Mouse (Mus musculus) heart, embryonic 16.5 days (tissue): ENCODE measurements around the gene Rab15. TPM values are rescaled to one million over a fixed set of nuclear protein-coding genes. Genes with fewer than 3 reads are reported as not detected.
A peak's percentile ranks its signal among the peaks of the same experiment; 100 is the strongest.

Experiments used
- ATAC-seq: fragments of 200-750 bp; cut with Nextera tagmentation; replicated peaks from 2 replicates; pipeline ENCODE4 v1.8.0; 2017; ENCODE audit warnings: moderate number of reproducible peaks; ENCODE audit not compliant: insufficient read depth, low FRiP score; ENCODE audit errors: extremely low read depth
- H3K27ac ChIP-seq: fragments of 300-500 bp; sonication (generic); 2 replicates; pipeline ENCODE4 v1.5.1; 2014; ENCODE audit warnings: mild to moderate bottlenecking, low read length, control low read depth, moderate library complexity
- H3K27me3 ChIP-seq: fragments of 300-500 bp; sonication (generic); 2 replicates; pipeline ENCODE4 v1.6.1; 2014; ENCODE audit warnings: low read length, mixed read lengths; ENCODE audit not compliant: control insufficient read depth, insufficient read depth
- H3K36me3 ChIP-seq: fragments of 300-500 bp; sonication (generic); 2 replicates; pipeline ENCODE4 v1.6.1; 2014; ENCODE audit not compliant: control insufficient read depth, insufficient read depth
- H3K4me1 ChIP-seq: fragments of 300-500 bp; sonication (generic); 2 replicates; pipeline ENCODE4 v1.6.1; 2014; ENCODE audit warnings: low read length, mixed read lengths; ENCODE audit not compliant: control insufficient read depth, insufficient read depth
- H3K4me2 ChIP-seq: fragments of 300-500 bp; sonication (generic); 2 replicates; pipeline ENCODE4 v1.6.1; 2014; ENCODE audit warnings: low read depth, mild to moderate bottlenecking, control low read depth, low read length
- H3K4me3 ChIP-seq: fragments of 300-500 bp; sonication (generic); 2 replicates; pipeline ENCODE4 v1.5.1; 2014; ENCODE audit warnings: mild to moderate bottlenecking, control low read depth, low read length
- H3K9ac ChIP-seq: fragments of 300-500 bp; sonication (generic); 2 replicates; pipeline ENCODE4 v1.6.1; 2014; ENCODE audit warnings: low read length, control low read depth
- H3K9me3 ChIP-seq: fragments of 300-500 bp; sonication (generic); replicated peaks from 2 replicates; pipeline ENCODE4 v1.6.1; 2016; ENCODE audit warnings: low read length; ENCODE audit not compliant: control insufficient read depth
- WGBS: fragments of 180-500 bp; shearing (Covaris S2); extraction: QIAGEN DNeasy Blood & Tissue Kit; methylation state at CpG from one replicate; pipeline ENCODE4 v1.1.7; 2014; 5-methylcytosine and 5-hydroxymethylcytosine counted together
- polyA plus RNA-seq: library from polyadenylated mRNA; unstranded; fragments of >200 nt; fragmentation: Nextera tagmentation; extraction: Ambion mirVana; gene quantifications from 2 replicates; pipeline ENCODE4 v1.2.1, GENCODE M21; 2015

Rab15 gene
- polyA plus RNA-seq, 1 experiment from 2014 or later, result 8.8 TPM

- no peak overlapping the region for H3K4me3 ChIP-seq
- H3K9ac ChIP-seq, result no peak overlapping the region
- peaks cover 9% of the 10 kb centered on the region for H3K36me3 ChIP-seq
- H3K9me3 ChIP-seq, result 0 out of 2 replicates have a peak, but pooled peaks cover 3% of the 10 kb centered on the region
- H3K27ac ChIP-seq, result no peak overlapping the region
- H3K4me2 ChIP-seq, result no peak overlapping the region
- no peaks in the 10 kb centered on the region for H3K27me3 ChIP-seq
- no peak for ATAC-seq
- H3K4me1 ChIP-seq, result peaks cover 7% of the 10 kb centered on the region; the same call in 1 of the 2 replicates
Observed at GRCm38 (mm10) chr12:76777845-76778244, 44.9 kb downstream of the Rab15 start.

DNA sequence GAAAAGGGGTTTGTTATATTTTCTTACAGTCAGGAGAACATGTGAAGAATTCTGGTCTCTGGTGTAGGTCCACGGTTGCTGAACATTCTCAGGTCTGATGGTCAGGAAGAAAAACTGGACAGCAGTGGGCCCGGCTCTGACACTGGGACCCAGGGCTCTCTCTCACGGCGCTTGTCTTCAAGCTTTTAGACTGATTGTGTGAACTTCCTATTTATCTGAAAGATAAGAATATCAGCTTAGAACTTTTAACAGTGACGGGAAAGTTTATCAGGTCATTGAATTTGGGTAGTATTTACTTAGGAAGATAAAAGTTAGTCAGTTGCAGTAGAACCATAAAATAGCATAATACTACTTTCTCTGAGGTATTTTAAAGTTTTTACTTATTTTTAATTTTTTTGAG is 45.8 kb downstream of the Rab15 start:
- ATAC-seq, result no peak
- no peak overlapping the region for H3K4me3 ChIP-seq
- no peak overlapping the region for H3K27ac ChIP-seq
- H3K9me3 ChIP-seq, result 0 out of 2 replicates have a peak, but pooled peaks cover 3% of the 10 kb centered on the region
- no peak overlapping the region for H3K4me2 ChIP-seq
- no peaks in the 10 kb centered on the region for H3K27me3 ChIP-seq
- peaks cover 4% of the 10 kb centered on the region; the same call in 1 of the 2 replicates for H3K4me1 ChIP-seq
- H3K9ac ChIP-seq, result no peak overlapping the region
- peaks cover 9% of the 10 kb centered on the region for H3K36me3 ChIP-seq
- whole genome bisulfite sequencing, result 52% methylated on average over 5 of the region's 5 CpGs

GRCm38 (mm10) chr12:76775132-76775531 is 47.6 kb downstream of the Rab15 start:
- Histone ChIP-seq H3K4me2 (no peak overlapping the region), H3K4me1 (peaks cover 4% of the 10 kb centered on the region; the same call in 1 of the 2 replicates), H3K9ac (no peak overlapping the region), H3K9me3 (0 out of 2 replicates have a peak, but pooled peaks cover 3% of the 10 kb centered on the region), H3K4me3 (no peak overlapping the region), H3K27ac (0 out of 2 replicates have a peak overlapping the region, but pooled peaks have one; percentile 32), H3K27me3 (no peaks in the 10 kb centered on the region), H3K36me3 (peaks cover 9% of the 10 kb centered on the region)
- no peak for ATAC-seq
- 48% methylated on average over 4 of the region's 4 CpGs for WGBS

DNA sequence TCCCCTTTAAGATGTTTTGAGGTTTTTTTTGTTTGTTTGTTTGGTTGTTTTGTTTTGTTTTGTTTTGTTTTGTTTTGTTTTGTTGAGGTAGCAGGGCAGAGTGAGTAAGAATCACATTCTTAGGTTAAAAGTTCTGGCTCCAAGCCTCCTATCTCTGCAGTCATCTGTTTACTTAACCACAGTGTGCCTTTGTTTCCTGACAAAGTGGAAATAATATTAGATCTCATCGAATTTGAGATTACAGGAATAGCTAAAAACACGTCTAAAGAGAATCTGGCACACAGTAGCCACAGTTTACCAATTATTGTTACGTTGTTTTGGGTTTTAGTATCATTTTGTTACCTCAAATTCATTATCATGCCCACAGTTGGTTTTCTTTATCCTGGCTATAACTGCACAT is 48.1 kb downstream of the Rab15 start:
- Histone ChIP-seq H3K9me3 (0 out of 2 replicates have a peak, but pooled peaks cover 3% of the 10 kb centered on the region), H3K27me3 (no peaks in the 10 kb centered on the region), H3K36me3 (peaks cover 9% of the 10 kb centered on the region), H3K4me2 (no peak overlapping the region), H3K4me1 (peaks cover 4% of the 10 kb centered on the region; the same call in 1 of the 2 replicates), H3K9ac (no peak overlapping the region), H3K27ac (0 out of 2 replicates have a peak overlapping the region, but pooled peaks have one; percentile 32), H3K4me3 (no peak overlapping the region)
- no peak for ATAC-seq
- WGBS, result 62% methylated on average over 3 of the region's 3 CpGs

DNA sequence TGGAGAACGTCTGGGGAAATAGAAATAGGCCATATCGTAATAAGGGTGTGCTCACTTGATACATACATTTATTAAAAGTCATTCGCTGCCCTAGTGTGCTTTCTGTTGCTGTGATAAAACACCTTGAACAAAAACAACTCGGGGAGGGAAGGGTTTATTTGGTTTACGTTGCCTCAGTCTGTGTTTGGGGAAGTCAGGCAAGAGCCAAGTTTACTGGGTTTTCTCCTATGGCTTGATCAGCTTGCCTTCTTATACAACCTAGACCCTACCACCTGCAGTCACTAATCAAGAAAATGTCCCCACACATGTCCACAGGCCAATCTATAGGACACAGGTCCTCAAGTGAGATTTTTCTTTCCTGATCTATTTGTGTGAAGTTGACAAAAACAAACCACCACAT is 51.2 kb downstream of the Rab15 start:
- WGBS, result 92% methylated on average over 5 of the region's 5 CpGs
- Histone ChIP-seq H3K36me3 (peaks cover 3% of the 10 kb centered on the region), H3K27ac (no peak overlapping the region), H3K4me1 (peaks cover 4% of the 10 kb centered on the region), H3K27me3 (no peaks in the 10 kb centered on the region), H3K9me3 (no peaks in the 10 kb centered on the region), H3K4me3 (no peak overlapping the region), H3K9ac (no peak overlapping the region), H3K4me2 (no peak overlapping the region)
- no peak for ATAC-seq

GRCm38 (mm10) chr12:76770841-76771500 is 51.7 kb downstream of the Rab15 start:
- Histone ChIP-seq H3K36me3 (no peaks in the 10 kb centered on the region), H3K9me3 (no peaks in the 10 kb centered on the region), H3K4me1 (peaks cover 10% of the 10 kb centered on the region), H3K27ac (no peak overlapping the region), H3K27me3 (no peaks in the 10 kb centered on the region), H3K9ac (no peak overlapping the region), H3K4me2 (no peak overlapping the region), H3K4me3 (no peak overlapping the region)
- WGBS, result 86% methylated on average over 5 of the region's 5 CpGs
- no peak for ATAC-seq

GRCm38 (mm10) chr12:76765901-76766630 is 56.6 kb downstream of the Rab15 start:
- peak overlapping the region; percentile 87 for H3K9ac ChIP-seq
- peak overlapping the region; percentile 89 for H3K27ac ChIP-seq
- peak overlapping the region; percentile 80 for H3K4me2 ChIP-seq
- H3K4me1 ChIP-seq, result peaks cover 6% of the 10 kb centered on the region
- H3K36me3 ChIP-seq, result no peaks in the 10 kb centered on the region
- 25% methylated on average over 20 of the region's 20 CpGs for WGBS
- peak overlapping the region; percentile 69 for H3K4me3 ChIP-seq
- H3K27me3 ChIP-seq, result no peaks in the 10 kb centered on the region
- no peaks in the 10 kb centered on the region for H3K9me3 ChIP-seq
- peak; percentile 46 for ATAC-seq

DNA sequence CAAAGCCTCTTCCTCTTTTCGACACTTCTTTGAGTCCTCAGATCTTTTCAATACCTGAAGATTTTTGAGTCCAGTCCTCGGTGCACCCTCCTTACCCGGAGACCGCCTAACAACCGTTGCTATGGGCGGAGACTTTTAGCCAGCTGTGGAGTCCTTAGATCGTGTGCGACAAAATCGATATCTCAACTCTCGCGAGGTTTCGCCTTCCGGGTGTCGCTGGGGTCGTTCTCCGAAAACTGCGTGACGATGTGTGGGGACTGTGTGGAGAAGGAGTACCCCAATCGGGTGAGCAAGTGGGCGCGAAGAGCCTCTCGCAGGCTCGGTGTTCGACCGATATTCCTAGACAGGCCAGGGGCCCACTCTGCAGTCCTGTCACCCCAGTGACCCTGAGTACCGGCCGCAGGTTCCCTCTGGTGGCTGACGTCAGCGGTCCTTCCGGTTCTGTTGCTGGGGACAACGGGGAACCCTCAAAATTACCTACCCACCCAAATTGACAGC is 57.3 kb downstream of the Rab15 start, which contains the start of the genes Churc1 and Fntb:
Churc1 (plus strand) TSS at position 185 of the 498 bp plus-strand sequence.
Fntb (plus strand) TSS at position 236 of the 498 bp plus-strand sequence.
- ATAC-seq, result peak; percentile 93
- Histone ChIP-seq H3K4me2 (peak within 1 kb of the TSS; percentile 80), H3K9me3 (no peaks in the 10 kb centered on the region), H3K9ac (peak within 1 kb of the TSS; percentile 87), H3K4me3 (peak within 1 kb of the TSS; percentile 69), H3K36me3 (no peaks in the 10 kb centered on the region), H3K27ac (peak within 1 kb of the TSS; percentile 89), H3K4me1 (peaks cover 6% of the 10 kb centered on the region), H3K27me3 (no peaks in the 10 kb centered on the region)
- WGBS, result under 1% methylated on average over 31 of the region's 31 CpGs
